Mouse (Mus musculus) neural tube, embryonic 11.5 days (tissue): ENCODE measurements around the gene Neu4. TPM values are rescaled to one million over a fixed set of nuclear protein-coding genes. Genes with fewer than 3 reads are reported as not detected.
"Not testable (repeated sequence)": the region's sequence is repeated elsewhere in the genome, so short reads cannot be mapped to it uniquely, and the experiment has no call there.

ENCODE experiments used
- ATAC-seq: fragments of 200-750 bp; cut with Nextera tagmentation; 2 replicates; pipeline ENCODE4 v1.8.0; 2017; ENCODE audit warnings: moderate number of reproducible peaks, mild to moderate bottlenecking, moderate TSS enrichment, moderate library complexity; ENCODE audit not compliant: insufficient read depth, low FRiP score, low TSS enrichment
- DNase-seq: peaks from one replicate; pipeline ENCODE4 v3.0.0-alpha.2; 2015; ENCODE audit warnings: low spot score
- H3K27ac ChIP-seq: fragments of 300-500 bp; sonication (generic); 2 replicates; pipeline ENCODE4 v1.5.1; 2014; ENCODE audit warnings: low read depth, mild to moderate bottlenecking, low read length
- H3K27me3 ChIP-seq: fragments of 300-500 bp; sonication (generic); 2 replicates; pipeline ENCODE4 v1.6.1; 2014; ENCODE audit warnings: mild to moderate bottlenecking, low read length, mixed read lengths; ENCODE audit not compliant: control insufficient read depth, insufficient read depth
- H3K36me3 ChIP-seq: fragments of 300-500 bp; sonication (generic); 2 replicates; pipeline ENCODE4 v1.6.1; 2014; ENCODE audit warnings: mild to moderate bottlenecking, low read length, moderate library complexity, mixed read lengths; ENCODE audit not compliant: control insufficient read depth, insufficient read depth
- H3K4me1 ChIP-seq: fragments of 300-500 bp; sonication (generic); 2 replicates; pipeline ENCODE4 v1.6.1; 2014; ENCODE audit warnings: low read length, mixed read lengths; ENCODE audit not compliant: control insufficient read depth, insufficient read depth
- H3K4me2 ChIP-seq: fragments of 300-500 bp; sonication (generic); 2 replicates; pipeline ENCODE4 v1.6.1; 2014; ENCODE audit warnings: low read depth, mild to moderate bottlenecking, moderate library complexity
- H3K4me3 ChIP-seq: fragments of 300-500 bp; sonication (generic); 2 replicates; pipeline ENCODE4 v1.5.1; 2014; ENCODE audit warnings: low read depth, low read length
- H3K9ac ChIP-seq: fragments of 300-500 bp; sonication (generic); 2 replicates; pipeline ENCODE4 v1.6.1; 2014; ENCODE audit warnings: mild to moderate bottlenecking, low read length
- H3K9me3 ChIP-seq: fragments of 300-500 bp; sonication (generic); 2 replicates; pipeline ENCODE4 v1.6.1; 2016; ENCODE audit warnings: low read length; ENCODE audit not compliant: control insufficient read depth
- WGBS: fragments of 180-500 bp; shearing (Covaris S2); extraction: QIAGEN DNeasy Blood & Tissue Kit; methylation state at CpG from one replicate; pipeline ENCODE4 v1.1.7; 2014; 5-methylcytosine and 5-hydroxymethylcytosine counted together
- polyA plus RNA-seq: library from polyadenylated mRNA; unstranded; fragments of >200 nt; fragmentation: Nextera tagmentation; extraction: Ambion mirVana; gene quantifications from 2 replicates; pipeline ENCODE4 v1.2.1, GENCODE M21; 2014

Neu4 gene
- not detected in 2 replicates for polyA plus RNA-seq

DNA sequence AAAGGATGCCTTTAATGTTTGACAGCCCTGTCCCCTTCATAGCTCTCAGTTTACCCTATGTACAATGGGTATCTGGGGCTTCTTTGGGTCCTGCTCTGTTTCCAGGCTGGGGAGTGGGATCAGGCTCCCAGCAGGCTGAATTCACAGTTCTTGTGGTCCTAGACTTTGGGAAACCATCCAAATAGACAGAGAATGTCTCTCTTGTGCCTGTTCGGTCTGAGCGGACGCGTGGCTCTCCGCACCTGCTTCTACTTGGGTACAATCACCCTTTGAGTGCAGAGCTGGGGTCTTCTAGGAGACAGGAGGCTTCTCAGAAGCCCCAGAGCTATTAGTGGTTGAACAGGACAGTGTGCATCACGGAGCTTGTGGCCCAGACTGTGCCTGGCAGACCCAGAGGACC is at the start of gene Neu4:
Neu4 (plus strand) TSS at position 301 of the 400 bp plus-strand sequence.
- no peak within 1 kb of the TSS for H3K27ac ChIP-seq
- ATAC-seq (no peak), DNase-seq (no peak)
- H3K9me3 ChIP-seq = no peaks in the 10 kb centered on the region
- no peak within 1 kb of the TSS for H3K9ac ChIP-seq
- no peak within 1 kb of the TSS for H3K4me2 ChIP-seq
- WGBS = 89% methylated on average over 6 of the region's 6 CpGs
- no peaks in the 10 kb centered on the region for H3K27me3 ChIP-seq
- H3K4me3 ChIP-seq = no peak within 1 kb of the TSS
- no peaks in the 10 kb centered on the region for H3K36me3 ChIP-seq
- no peaks in the 10 kb centered on the region for H3K4me1 ChIP-seq

GRCm38 (mm10) chr1:93970797-93971196 is 49.5 kb upstream of the Neu4 start:
- not testable (repeated sequence) for H3K9me3 ChIP-seq, H3K4me2 ChIP-seq, H3K36me3 ChIP-seq, ATAC-seq, DNase-seq, H3K27me3 ChIP-seq, H3K4me3 ChIP-seq, H3K27ac ChIP-seq, H3K9ac ChIP-seq, H3K4me1 ChIP-seq
- no CpG with 5 or more reads among the region's 4 CpGs for WGBS

GRCm38 (mm10) chr1:93975764-93976163 is 44.5 kb upstream of the Neu4 start:
- H3K9me3 ChIP-seq, H3K4me1 ChIP-seq, H3K9ac ChIP-seq, DNase-seq, H3K4me2 ChIP-seq, H3K4me3 ChIP-seq, H3K36me3 ChIP-seq, H3K27ac ChIP-seq, H3K27me3 ChIP-seq, ATAC-seq: not testable (repeated sequence)
- WGBS = 100% methylated on average over 1 of the region's 4 CpGs

DNA sequence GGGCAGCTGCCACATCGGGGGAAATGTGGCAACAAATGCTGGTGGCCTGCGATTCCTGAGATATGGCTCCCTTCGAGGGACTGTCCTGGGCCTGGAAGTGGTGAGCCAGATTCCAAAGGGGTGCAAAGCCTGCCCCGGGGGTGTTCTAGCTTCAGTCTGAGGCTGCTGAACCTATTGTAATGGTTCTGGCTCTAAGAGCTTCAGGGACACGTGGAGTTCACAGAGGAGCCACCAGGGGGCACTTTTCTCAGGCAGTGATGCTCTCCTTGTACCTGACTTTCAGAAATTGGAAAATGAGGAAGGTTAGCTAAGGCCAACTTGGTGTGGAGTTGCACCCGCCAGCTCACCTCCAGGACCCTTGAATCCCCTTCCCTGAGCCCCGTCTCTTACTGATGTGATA is 42.0 kb upstream of the Neu4 start:
- no CpG with 5 or more reads among the region's 7 CpGs for WGBS

DNA sequence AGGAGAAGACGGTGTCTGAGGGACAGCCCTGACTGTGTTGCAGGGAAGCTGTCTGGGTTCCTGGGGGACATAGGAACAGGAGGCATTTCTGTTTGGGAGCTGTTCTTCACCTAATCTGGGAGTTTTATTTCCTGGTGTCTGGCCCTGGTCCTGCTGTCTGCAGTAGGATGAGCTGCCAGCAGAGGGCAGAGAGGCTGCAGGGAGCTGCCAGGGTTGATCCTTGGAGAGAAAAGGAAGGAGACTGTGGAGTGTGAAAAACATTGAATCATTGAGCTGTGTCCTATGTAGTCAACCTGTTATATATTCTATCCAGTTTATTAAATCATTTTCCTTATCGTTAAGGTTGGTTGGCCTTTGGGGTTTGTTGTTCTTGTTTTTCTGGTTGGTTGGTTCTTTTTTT is 39.3 kb upstream of the Neu4 start:
- H3K27me3 ChIP-seq, H3K4me1 ChIP-seq, H3K4me3 ChIP-seq, H3K27ac ChIP-seq, H3K4me2 ChIP-seq, DNase-seq, H3K9me3 ChIP-seq, H3K36me3 ChIP-seq, H3K9ac ChIP-seq: not testable (repeated sequence)
- no CpG with 5 or more reads among the region's 2 CpGs for WGBS
- peak; percentile 66; the same call in 1 of the 2 replicates for ATAC-seq

More for the DNA sequence above, 42.0 kb upstream of the Neu4 start:
- not testable (repeated sequence) for ATAC-seq, DNase-seq, H3K4me2 ChIP-seq, H3K9me3 ChIP-seq, H3K4me1 ChIP-seq, H3K9ac ChIP-seq, H3K36me3 ChIP-seq, H3K27ac ChIP-seq, H3K4me3 ChIP-seq, H3K27me3 ChIP-seq

DNA sequence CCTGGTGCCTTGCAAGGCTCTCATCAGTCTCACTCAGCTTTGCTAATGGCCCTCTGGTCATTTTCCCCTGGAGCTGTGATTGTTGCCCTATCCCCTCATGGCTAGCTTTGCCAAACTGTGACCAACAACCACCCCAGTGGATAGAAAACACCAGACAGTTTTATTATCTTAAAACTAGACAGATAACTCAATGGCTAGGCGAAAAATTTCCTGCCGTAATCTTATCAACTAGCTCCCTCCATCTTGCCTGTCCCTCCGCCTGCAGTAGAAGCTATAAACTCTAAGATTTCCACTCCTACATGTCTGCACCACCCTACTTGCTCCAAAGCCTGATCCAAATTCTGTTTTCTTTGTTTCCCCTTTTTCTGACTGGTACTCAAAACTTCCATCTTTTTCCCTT is 34.1 kb upstream of the Neu4 start:
- WGBS = 92% methylated on average over 3 of the region's 3 CpGs
- ATAC-seq = no peak

DNA sequence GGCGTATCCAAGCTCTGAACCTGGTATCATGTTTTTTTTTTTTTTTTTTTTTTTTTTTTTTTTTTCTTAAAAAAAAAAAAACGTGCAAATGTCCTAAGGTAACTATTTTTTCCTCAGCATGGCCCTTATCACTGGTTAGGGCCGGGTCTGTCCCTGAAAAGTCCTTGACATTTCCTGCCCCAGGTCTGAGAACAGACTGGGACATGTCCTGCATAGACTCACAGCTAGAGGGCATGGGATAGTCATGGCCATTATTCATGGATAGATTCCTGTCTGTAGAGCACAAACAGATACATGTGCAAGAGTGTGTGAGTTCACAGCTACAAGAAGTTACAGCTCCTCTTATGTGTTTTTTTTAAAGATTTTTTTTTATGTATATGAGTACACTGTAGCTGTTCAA is 31.5 kb upstream of the Neu4 start:
- H3K27ac ChIP-seq = no peak overlapping the region
- H3K27me3 ChIP-seq = no peaks in the 10 kb centered on the region
- no peak overlapping the region for H3K4me2 ChIP-seq
- no peak for DNase-seq
- 73% methylated on average over 3 of the region's 3 CpGs for whole genome bisulfite sequencing
- no peaks in the 10 kb centered on the region for H3K4me1 ChIP-seq
- no peaks in the 10 kb centered on the region for H3K9me3 ChIP-seq
- H3K9ac ChIP-seq = no peak overlapping the region
- no peak overlapping the region for H3K4me3 ChIP-seq
- no peaks in the 10 kb centered on the region for H3K36me3 ChIP-seq
- ATAC-seq = no peak

More for the DNA sequence above, 34.1 kb upstream of the Neu4 start:
- Histone ChIP-seq H3K27me3 (no peaks in the 10 kb centered on the region), H3K9ac (no peak overlapping the region), H3K4me2 (no peak overlapping the region), H3K27ac (no peak overlapping the region), H3K4me3 (no peak overlapping the region), H3K4me1 (no peaks in the 10 kb centered on the region), H3K36me3 (no peaks in the 10 kb centered on the region), H3K9me3 (no peaks in the 10 kb centered on the region)
- no peak for DNase-seq

DNA sequence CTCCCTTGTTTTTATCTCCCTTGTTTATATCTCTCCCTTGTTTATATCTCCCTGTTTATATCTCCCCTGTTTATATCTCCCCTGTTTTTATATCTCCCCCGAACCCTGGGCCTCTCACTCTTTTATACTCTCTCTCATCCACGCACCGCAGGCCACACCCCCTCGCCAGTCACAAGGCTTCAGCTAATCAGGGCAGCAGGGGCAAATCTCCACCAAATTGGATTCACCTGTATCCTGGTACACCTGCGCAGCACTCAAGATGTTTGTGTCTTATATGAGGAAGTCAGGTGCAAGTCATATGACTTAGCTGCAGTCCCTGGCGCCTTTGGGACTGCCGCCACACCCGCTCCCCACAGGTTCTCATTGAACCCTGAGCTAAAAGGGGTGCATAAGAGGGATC is 30.0 kb upstream of the Neu4 start, which contains the start of gene Gal3st2c:
Gal3st2c (plus strand) TSS at position 301 of the 400 bp plus-strand sequence.
- H3K27ac ChIP-seq, H3K9ac ChIP-seq, ATAC-seq, H3K4me1 ChIP-seq, H3K36me3 ChIP-seq, H3K4me3 ChIP-seq, DNase-seq, H3K9me3 ChIP-seq, H3K27me3 ChIP-seq, H3K4me2 ChIP-seq: not testable (repeated sequence)
- WGBS = 89% methylated on average over 7 of the region's 8 CpGs

DNA sequence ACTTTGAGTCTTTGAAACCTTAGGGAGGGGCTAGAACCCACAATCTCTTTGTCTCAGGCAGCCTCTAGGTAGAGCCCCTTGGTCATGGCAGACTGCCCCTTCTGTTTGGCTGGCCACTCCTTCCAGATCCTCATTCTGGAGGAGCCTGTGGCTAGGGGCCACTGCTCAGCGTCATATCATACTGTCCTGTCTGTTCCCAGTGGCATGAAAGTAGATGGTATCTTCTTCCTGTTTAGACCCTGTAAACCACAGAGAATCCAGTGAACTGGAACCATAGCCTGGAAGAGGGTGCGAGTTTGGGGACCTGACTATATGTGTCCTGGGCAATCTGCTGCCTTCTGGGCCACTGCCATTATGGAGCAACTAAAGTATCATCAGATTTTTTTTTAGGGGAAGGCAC is 29.2 kb upstream of the Neu4 start:
- H3K27ac ChIP-seq, DNase-seq: not testable (repeated sequence)
- WGBS = 87% methylated on average over 2 of the region's 2 CpGs

More for the DNA sequence above, 29.2 kb upstream of the Neu4 start:
- not testable (repeated sequence) for H3K4me1 ChIP-seq, H3K9me3 ChIP-seq, H3K4me3 ChIP-seq, H3K9ac ChIP-seq, H3K36me3 ChIP-seq, H3K27me3 ChIP-seq, H3K4me2 ChIP-seq, ATAC-seq
